Mouse (Mus musculus) forebrain, embryonic 16.5 days (tissue): ENCODE data around the gene Slc1a3. TPM values are rescaled to one million over a fixed set of nuclear protein-coding genes. Genes with fewer than 3 reads are reported as not detected.
A peak's percentile ranks its signal among the peaks of the same experiment; 100 is the strongest.

Source experiments
- ATAC-seq: fragments of 200-750 bp; cut with Nextera tagmentation; 2 replicates; pipeline ENCODE4 v1.8.0; 2017; ENCODE audit warnings: mild to moderate bottlenecking, moderate library complexity
- H3K27ac ChIP-seq: fragments of 300-500 bp; sonication (generic); 2 replicates; pipeline ENCODE4 v1.5.1; 2014; ENCODE audit warnings: low read length, control low read depth
- H3K27me3 ChIP-seq: fragments of 300-500 bp; sonication (generic); replicated peaks from 2 replicates; pipeline ENCODE4 v1.6.1; 2014; ENCODE audit warnings: low read length; ENCODE audit not compliant: control insufficient read depth, insufficient read depth
- H3K36me3 ChIP-seq: fragments of 300-500 bp; sonication (generic); 2 replicates; pipeline ENCODE4 v1.6.1; 2014; ENCODE audit not compliant: control insufficient read depth, insufficient read depth
- H3K4me1 ChIP-seq: fragments of 300-500 bp; sonication (generic); replicated peaks from 2 replicates; pipeline ENCODE4 v1.6.1; 2014; ENCODE audit warnings: low read length; ENCODE audit not compliant: control insufficient read depth, insufficient read depth
- H3K4me2 ChIP-seq: fragments of 300-500 bp; sonication (generic); 2 replicates; pipeline ENCODE4 v1.6.1; 2014; ENCODE audit warnings: mild to moderate bottlenecking, low read length, control low read depth
- H3K4me3 ChIP-seq: fragments of 300-500 bp; sonication (generic); replicated peaks from 2 replicates; pipeline ENCODE4 v1.5.1; 2014; ENCODE audit warnings: mild to moderate bottlenecking, low read length, control low read depth
- H3K9ac ChIP-seq: fragments of 300-500 bp; sonication (generic); replicated peaks from 2 replicates; pipeline ENCODE4 v1.6.1; 2014; ENCODE audit warnings: low read depth, low read length, control low read depth
- H3K9me3 ChIP-seq: fragments of 300-500 bp; sonication (generic); 2 replicates; pipeline ENCODE4 v1.6.1; 2016; ENCODE audit warnings: low read length; ENCODE audit not compliant: control insufficient read depth
- WGBS: fragments of 180-500 bp; shearing (Covaris S2); extraction: QIAGEN DNeasy Blood & Tissue Kit; methylation state at CpG from one replicate; pipeline ENCODE4 v1.1.7; 2014; 5-methylcytosine and 5-hydroxymethylcytosine counted together
- polyA plus RNA-seq: library from polyadenylated mRNA; unstranded; fragments of >200 nt; fragmentation: Nextera tagmentation; extraction: Ambion mirVana; gene quantifications from 2 replicates; pipeline ENCODE4 v1.2.1, GENCODE M21; 2015

The Slc1a3 gene
- polyA plus RNA-seq, 1 experiment from 2014 or later = 122 TPM

GRCm38 (mm10) chr15:8633375-8633774, 77.2 kb downstream of the Slc1a3 start:
- whole genome bisulfite sequencing = 61% methylated on average over 6 of the region's 6 CpGs
- Histone ChIP-seq H3K27me3 (no peaks in the 10 kb centered on the region), H3K4me1 (peaks cover 11% of the 10 kb centered on the region), H3K9me3 (no peaks in the 10 kb centered on the region), H3K9ac (no peak overlapping the region), H3K4me2 (no peak overlapping the region), H3K36me3 (no peaks in the 10 kb centered on the region), H3K27ac (no peak overlapping the region), H3K4me3 (no peak overlapping the region)
- ATAC-seq = no peak

GRCm38 (mm10) chr15:8632361-8632760, 78.2 kb downstream of the Slc1a3 start:
- no peaks in the 10 kb centered on the region for H3K36me3 ChIP-seq

GRCm38 (mm10) chr15:8629317-8629831, 81.2 kb downstream of the Slc1a3 start:
- Histone ChIP-seq H3K36me3 (no peaks in the 10 kb centered on the region), H3K9me3 (no peaks in the 10 kb centered on the region), H3K27ac (peak overlapping the region; percentile 68), H3K4me2 (peak overlapping the region; percentile 88), H3K9ac (peak overlapping the region; percentile 61), H3K27me3 (no peaks in the 10 kb centered on the region; the same call in 1 of the 2 replicates), H3K4me1 (peaks cover 21% of the 10 kb centered on the region), H3K4me3 (peak overlapping the region; percentile 47)
- ATAC-seq = peak; percentile 93
- WGBS = 0% methylated on average over 13 of the region's 13 CpGs

More at GRCm38 (mm10) chr15:8632361-8632760, 78.2 kb downstream of the Slc1a3 start:
- Histone ChIP-seq H3K9ac (no peak overlapping the region), H3K4me1 (peaks cover 16% of the 10 kb centered on the region), H3K27me3 (no peaks in the 10 kb centered on the region), H3K9me3 (no peaks in the 10 kb centered on the region), H3K27ac (no peak overlapping the region), H3K4me3 (no peak overlapping the region), H3K4me2 (no peak overlapping the region)
- WGBS = 2% methylated on average over 10 of the region's 10 CpGs
- peak; percentile 42 for ATAC-seq

- no peak for ATAC-seq
- Histone ChIP-seq H3K36me3 (no peaks in the 10 kb centered on the region), H3K27ac (no peak overlapping the region), H3K27me3 (no peaks in the 10 kb centered on the region; the same call in 1 of the 2 replicates), H3K4me1 (peaks cover 19% of the 10 kb centered on the region; the same call in 1 of the 2 replicates), H3K9me3 (no peaks in the 10 kb centered on the region), H3K4me3 (no peak overlapping the region), H3K9ac (no peak overlapping the region), H3K4me2 (no peak overlapping the region)
- 77% methylated on average over 8 of the region's 8 CpGs for WGBS
Measured at GRCm38 (mm10) chr15:8628150-8628549, 82.4 kb downstream of the Slc1a3 start.

- Histone ChIP-seq H3K4me3 (peak overlapping the region; percentile 34), H3K36me3 (no peaks in the 10 kb centered on the region), H3K9ac (peak overlapping the region; percentile 38), H3K9me3 (no peaks in the 10 kb centered on the region), H3K27ac (no peak overlapping the region), H3K4me1 (peaks cover 19% of the 10 kb centered on the region; the same call in 1 of the 2 replicates), H3K4me2 (peak overlapping the region; percentile 66), H3K27me3 (no peaks in the 10 kb centered on the region; the same call in 1 of the 2 replicates)
- ATAC-seq = peak; percentile 5; the same call in 1 of the 2 replicates
- WGBS = 3% methylated on average over 15 of the region's 15 CpGs
Measured at GRCm38 (mm10) chr15:8627097-8627537, 83.4 kb downstream of the Slc1a3 start.

- H3K27ac ChIP-seq = no peak overlapping the region
- H3K4me3 ChIP-seq = no peak overlapping the region
- no peak overlapping the region for H3K4me2 ChIP-seq
- peaks cover 19% of the 10 kb centered on the region; the same call in 1 of the 2 replicates for H3K4me1 ChIP-seq
- H3K36me3 ChIP-seq = no peaks in the 10 kb centered on the region
- H3K27me3 ChIP-seq = no peaks in the 10 kb centered on the region; the same call in 1 of the 2 replicates
- 45% methylated on average over 7 of the region's 7 CpGs for WGBS
- H3K9me3 ChIP-seq = no peaks in the 10 kb centered on the region
- H3K9ac ChIP-seq = no peak overlapping the region
- peak; percentile 27 for ATAC-seq
Measured at GRCm38 (mm10) chr15:8625370-8625769, 85.2 kb downstream of the Slc1a3 start.

- no peak overlapping the region for H3K9ac ChIP-seq
- no peak overlapping the region for H3K4me2 ChIP-seq
- H3K9me3 ChIP-seq = no peaks in the 10 kb centered on the region
- ATAC-seq = no peak
- no peak overlapping the region for H3K4me3 ChIP-seq
- H3K27me3 ChIP-seq = no peaks in the 10 kb centered on the region; the same call in 1 of the 2 replicates
- no peaks in the 10 kb centered on the region for H3K36me3 ChIP-seq
- no peak overlapping the region for H3K27ac ChIP-seq
- H3K4me1 ChIP-seq = peaks cover 11% of the 10 kb centered on the region; the same call in 1 of the 2 replicates
Measured at GRCm38 (mm10) chr15:8623879-8624278, 86.7 kb downstream of the Slc1a3 start.

GRCm38 (mm10) chr15:8619479-8620026, 91.0 kb downstream of the Slc1a3 start:
- Histone ChIP-seq H3K36me3 (no peaks in the 10 kb centered on the region), H3K27me3 (no peaks in the 10 kb centered on the region)

GRCm38 (mm10) chr15:8616290-8616689, 94.3 kb downstream of the Slc1a3 start:
- H3K4me3 ChIP-seq = no peak overlapping the region
- no peak for ATAC-seq
- H3K9me3 ChIP-seq = no peaks in the 10 kb centered on the region
- H3K36me3 ChIP-seq = no peaks in the 10 kb centered on the region
- H3K4me2 ChIP-seq = no peak overlapping the region
- no peaks in the 10 kb centered on the region for H3K4me1 ChIP-seq
- 90% methylated on average over 12 of the region's 12 CpGs for WGBS
- no peak overlapping the region for H3K27ac ChIP-seq
- no peaks in the 10 kb centered on the region for H3K27me3 ChIP-seq
- no peak overlapping the region for H3K9ac ChIP-seq

More at GRCm38 (mm10) chr15:8619479-8620026, 91.0 kb downstream of the Slc1a3 start:
- no peak for ATAC-seq
- 80% methylated on average over 18 of the region's 18 CpGs for WGBS
- no peak overlapping the region for H3K4me3 ChIP-seq
- H3K9me3 ChIP-seq = no peaks in the 10 kb centered on the region
- no peak overlapping the region for H3K27ac ChIP-seq
- no peak overlapping the region for H3K9ac ChIP-seq
- no peak overlapping the region for H3K4me2 ChIP-seq
- no peaks in the 10 kb centered on the region for H3K4me1 ChIP-seq
